Mouse (Mus musculus): ENCODE results near the gene Prss48.

Gene Prss48

GRCm38 (mm10) chr3:86002423-86002822 is at the start of gene Prss48:
Gene Prss48 (minus strand): TSS chr3:86002491.
- DNase-seq (ENCODE audit: low read depth) = no peak

- no peak for DNase-seq (ENCODE audit: low read depth)
Observed at GRCm38 (mm10) chr3:86049041-86049440, 46.8 kb upstream of the Prss48 start.

- DNase-seq (ENCODE audit: low read depth) = no peak
Observed at GRCm38 (mm10) chr3:86047686-86048408, 45.6 kb upstream of the Prss48 start.

GRCm38 (mm10) chr3:86040286-86041201 is 38.3 kb upstream of the Prss48 start:
- DNase-seq (ENCODE audit: low read depth) = no peak

- no peak for DNase-seq (ENCODE audit: low read depth)
Observed at GRCm38 (mm10) chr3:86038648-86039047, 36.4 kb upstream of the Prss48 start.

GRCm38 (mm10) chr3:86037926-86038484 is 35.7 kb upstream of the Prss48 start:
- DNase-seq (ENCODE audit: low read depth) = no peak

GRCm38 (mm10) chr3:86033455-86034090 is 31.3 kb upstream of the Prss48 start:
- DNase-seq (ENCODE audit: low read depth) = no peak

- DNase-seq (ENCODE audit: low read depth) = no peak
Observed at GRCm38 (mm10) chr3:86030566-86030965, 28.3 kb upstream of the Prss48 start.

- DNase-seq (ENCODE audit: low read depth) = no peak
Observed at GRCm38 (mm10) chr3:86028658-86029375, 26.5 kb upstream of the Prss48 start.

GRCm38 (mm10) chr3:86025341-86026137 is 23.2 kb upstream of the Prss48 start:
- no peak for DNase-seq (ENCODE audit: low read depth)

- DNase-seq (ENCODE audit: low read depth) = no peak
Observed at GRCm38 (mm10) chr3:86024065-86024795, 21.9 kb upstream of the Prss48 start.

- no peak for DNase-seq (ENCODE audit: low read depth)
Observed at GRCm38 (mm10) chr3:86021651-86022050, 19.4 kb upstream of the Prss48 start.

GRCm38 (mm10) chr3:86020921-86021650 is 18.8 kb upstream of the Prss48 start:
- DNase-seq (ENCODE audit: low read depth) = no peak

- no peak for DNase-seq (ENCODE audit: low read depth)
Observed at GRCm38 (mm10) chr3:86017484-86017883, 15.2 kb upstream of the Prss48 start.

GRCm38 (mm10) chr3:86016965-86017364 is 14.7 kb upstream of the Prss48 start:
- DNase-seq (ENCODE audit: low read depth) = no peak

- no peak for DNase-seq (ENCODE audit: low read depth)
Observed at GRCm38 (mm10) chr3:86013837-86014236, 11.5 kb upstream of the Prss48 start.

GRCm38 (mm10) chr3:86011833-86012232 is 9.5 kb upstream of the Prss48 start:
- DNase-seq (ENCODE audit: low read depth) = no peak

GRCm38 (mm10) chr3:86011373-86011772 is 9.1 kb upstream of the Prss48 start:
- no peak for DNase-seq (ENCODE audit: low read depth)

- DNase-seq (ENCODE audit: low read depth) = no peak
Observed at GRCm38 (mm10) chr3:86010618-86011017, 8.3 kb upstream of the Prss48 start.
